Mouse (Mus musculus): ENCODE data around the gene Vmn1r223. TPM values are rescaled to one million over a fixed set of nuclear protein-coding genes. Genes with fewer than 3 reads are reported as not detected.

The Vmn1r223 gene
- total RNA-seq, 2 experiments from 2014 or later: not detected

Other genes with a start within 250 kb of the Vmn1r223 start
- gene Vmn1r213, start 239.5 kb upstream of the Vmn1r223 start, total RNA-seq (2021): not detected
- gene Vmn1r214, start 216.7 kb upstream of the Vmn1r223 start, total RNA-seq (2021): not detected
- gene Vmn1r215, start 179.1 kb upstream of the Vmn1r223 start, total RNA-seq (2021): not detected
- gene Vmn1r217, start 128.9 kb upstream of the Vmn1r223 start, total RNA-seq (2021): not detected
- not detected for gene Vmn1r218, start 114.0 kb upstream of the Vmn1r223 start, total RNA-seq (2021)
- gene Vmn1r219, start 87.8 kb upstream of the Vmn1r223 start, total RNA-seq (2021): not detected
- gene Vmn1r220, start 59.2 kb upstream of the Vmn1r223 start, total RNA-seq (2021): not detected
- not detected for gene Vmn1r221, start 33.0 kb upstream of the Vmn1r223 start, total RNA-seq (2021)
- not detected for gene Vmn1r222, start 11.2 kb upstream of the Vmn1r223 start, total RNA-seq (2021)
- 10 to 100 TPM; 18.9 to 21.7 TPM for gene Zfp322a, start 122.1 kb downstream of the Vmn1r223 start, total RNA-seq (2021)
- gene Abt1, start 176.7 kb downstream of the Vmn1r223 start, total RNA-seq (2021): 1 to 10 TPM; 5.3 to 5.6 TPM
- not detected for gene Btn1a1, start 218.8 kb downstream of the Vmn1r223 start, total RNA-seq (2021)
- not detected for gene Btn2a2, start 241.7 kb downstream of the Vmn1r223 start, total RNA-seq (2021)

All from heart, postnatal 10 days (tissue).